Mouse (Mus musculus) activated CD4-positive, CD25-positive, alpha-beta regulatory T cell, adult 4 months (primary cell): ENCODE measurements around the gene Asb13. TPM values are rescaled to one million over a fixed set of nuclear protein-coding genes. Genes with fewer than 3 reads are reported as not detected.
A peak's percentile ranks its signal among the peaks of the same experiment; 100 is the strongest.

Experiments used
- ATAC-seq: one replicate; pipeline ENCODE4 v1.8.0; 2017
- polyA plus RNA-seq, 2 experiments: library from polyadenylated mRNA; unstranded; fragments of 100-300 nt; shearing (Covaris generic); gene quantifications; one replicate each; pipeline ENCODE4 v1.2.1; 2017

Gene Asb13
- polyA plus RNA-seq, 2 experiments from 2014 or later: 19.2 to 23.8 TPM

- ATAC-seq: peak; percentile 67
Measured at GRCm38 (mm10) chr13:3665308-3665723, 31.5 kb downstream of the Asb13 start.

DNA sequence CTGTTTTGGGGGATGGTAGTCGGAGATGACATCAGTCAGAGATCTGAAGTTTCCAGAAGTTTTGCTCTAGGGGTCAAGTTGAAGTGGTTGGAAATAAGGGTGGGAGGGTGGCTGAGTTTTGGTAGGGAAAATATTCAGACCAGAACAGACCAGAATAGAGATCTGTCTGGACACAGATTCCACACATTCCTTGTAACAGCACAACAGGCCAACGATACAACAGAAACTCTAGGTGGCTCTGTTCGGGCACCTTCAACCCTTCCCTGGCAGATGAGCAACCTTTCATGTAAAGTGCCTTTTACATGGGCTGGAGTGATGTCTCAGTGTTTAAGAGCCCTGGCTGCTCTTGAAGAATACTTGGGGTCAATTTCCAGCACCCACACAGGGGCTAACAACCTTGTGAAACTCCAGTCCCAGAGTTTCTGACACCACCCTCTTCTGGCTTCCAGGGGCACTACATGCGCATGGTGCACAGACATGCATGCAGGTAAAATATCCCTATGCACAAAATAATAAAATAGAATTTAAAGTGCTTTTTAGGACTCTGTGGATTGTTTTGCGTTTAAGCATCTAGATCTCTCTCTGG lies 33.5 kb downstream of the Asb13 start:
- ATAC-seq: no peak

DNA sequence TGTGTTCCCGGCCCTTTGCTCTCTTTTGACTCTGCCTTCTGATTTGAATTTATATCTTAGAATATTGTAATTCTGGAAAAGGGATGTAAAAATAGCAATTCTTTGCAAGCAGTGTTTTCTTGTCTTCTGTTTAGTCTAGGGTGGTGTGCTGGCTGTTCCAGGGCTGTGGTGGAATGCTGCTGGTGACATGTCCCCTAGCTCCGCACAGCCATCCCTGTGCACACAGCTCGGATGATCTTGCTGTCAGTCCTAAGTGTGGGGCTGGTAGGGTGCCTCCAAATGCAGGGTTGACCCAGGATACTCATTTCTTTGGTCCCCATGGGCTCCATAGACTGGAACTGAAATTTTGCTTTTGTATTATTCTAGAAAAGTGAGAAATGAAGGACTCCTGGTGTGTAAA lies 34.2 kb downstream of the Asb13 start:
- ATAC-seq: no peak

GRCm38 (mm10) chr13:3669611-3670010 lies 35.8 kb downstream of the Asb13 start:
- ATAC-seq: no peak

DNA sequence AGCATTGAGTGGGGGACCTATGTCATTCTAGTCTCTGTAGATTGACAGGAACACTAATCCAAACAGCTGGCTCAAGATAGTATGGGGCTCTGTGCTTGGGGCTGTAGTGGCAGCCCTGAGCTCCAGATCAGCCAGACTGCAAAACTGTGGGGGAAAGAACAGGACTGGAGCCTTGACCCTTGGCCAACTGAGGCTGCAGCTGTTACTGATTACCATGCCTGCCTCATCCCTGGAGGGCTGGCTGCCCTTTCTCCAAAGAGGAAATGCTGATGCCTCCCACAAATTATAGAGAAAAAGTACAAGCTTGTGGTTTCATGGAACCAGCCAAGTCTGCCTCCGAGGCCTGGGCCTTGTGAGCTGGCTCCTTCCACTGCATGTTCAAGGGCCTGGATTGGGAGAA lies 36.2 kb downstream of the Asb13 start:
- no peak for ATAC-seq

- no peak for ATAC-seq
Measured at GRCm38 (mm10) chr13:3673151-3673550, 39.3 kb downstream of the Asb13 start.

DNA sequence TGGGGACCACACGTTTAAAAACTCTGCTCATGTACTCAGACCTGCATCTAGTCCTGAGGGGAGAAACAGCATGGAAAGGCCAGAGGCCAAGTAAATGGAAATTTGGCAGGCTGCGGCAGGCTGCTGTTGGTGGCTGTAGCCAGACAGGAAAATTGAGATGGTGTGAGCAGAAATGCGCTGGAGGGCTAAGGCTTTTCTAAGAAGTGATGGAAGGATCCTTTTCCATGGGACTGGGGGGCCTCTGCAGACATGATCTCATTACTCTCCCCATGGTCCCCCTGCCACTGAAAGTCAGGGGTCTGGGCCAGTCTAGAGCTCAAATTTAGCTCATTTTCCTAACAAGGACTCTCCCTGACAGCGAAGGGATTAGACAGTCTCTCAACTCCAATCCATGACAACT lies 39.8 kb downstream of the Asb13 start:
- ATAC-seq: no peak

DNA sequence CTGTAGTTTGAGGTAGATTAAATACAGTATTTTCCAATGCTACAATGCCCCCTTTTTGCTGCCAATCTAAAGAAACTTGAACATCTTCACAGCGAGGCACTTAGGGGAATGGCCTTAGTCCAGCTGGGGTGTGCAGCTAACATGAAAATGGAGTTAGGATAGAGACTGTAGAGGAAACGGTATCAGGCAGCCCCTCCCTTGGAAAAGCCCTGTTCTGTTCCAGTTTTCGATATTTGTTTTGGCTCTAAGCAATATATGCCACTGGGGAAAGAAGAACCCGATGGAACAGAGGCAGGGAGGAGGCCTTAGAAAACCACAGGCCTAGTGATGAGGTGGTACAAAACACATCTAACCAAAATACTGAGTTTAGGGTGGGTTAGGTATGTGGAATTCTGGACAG lies 42.0 kb downstream of the Asb13 start:
- ATAC-seq: no peak

DNA sequence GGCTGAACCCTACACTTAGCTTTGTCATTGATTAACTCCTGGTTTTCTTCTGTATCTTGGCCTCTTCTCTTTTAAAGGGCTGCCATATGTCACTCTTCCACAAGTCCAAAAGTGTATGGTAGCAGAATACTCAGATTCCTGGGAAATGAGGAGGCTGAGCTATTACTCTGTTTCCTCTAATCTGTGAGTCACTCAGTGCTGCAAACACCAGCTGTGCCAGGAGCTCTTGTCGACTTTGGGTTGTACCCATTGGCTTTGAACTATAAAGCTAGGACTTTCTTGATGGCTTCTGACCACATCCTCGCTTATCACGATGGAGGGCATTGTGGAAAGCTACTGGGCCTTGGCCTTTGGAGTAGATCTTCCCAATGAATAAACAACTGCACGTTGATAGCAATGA lies 45.3 kb downstream of the Asb13 start:
- no peak for ATAC-seq

- no peak for ATAC-seq
Measured at GRCm38 (mm10) chr13:3686306-3686705, 52.5 kb downstream of the Asb13 start.

DNA sequence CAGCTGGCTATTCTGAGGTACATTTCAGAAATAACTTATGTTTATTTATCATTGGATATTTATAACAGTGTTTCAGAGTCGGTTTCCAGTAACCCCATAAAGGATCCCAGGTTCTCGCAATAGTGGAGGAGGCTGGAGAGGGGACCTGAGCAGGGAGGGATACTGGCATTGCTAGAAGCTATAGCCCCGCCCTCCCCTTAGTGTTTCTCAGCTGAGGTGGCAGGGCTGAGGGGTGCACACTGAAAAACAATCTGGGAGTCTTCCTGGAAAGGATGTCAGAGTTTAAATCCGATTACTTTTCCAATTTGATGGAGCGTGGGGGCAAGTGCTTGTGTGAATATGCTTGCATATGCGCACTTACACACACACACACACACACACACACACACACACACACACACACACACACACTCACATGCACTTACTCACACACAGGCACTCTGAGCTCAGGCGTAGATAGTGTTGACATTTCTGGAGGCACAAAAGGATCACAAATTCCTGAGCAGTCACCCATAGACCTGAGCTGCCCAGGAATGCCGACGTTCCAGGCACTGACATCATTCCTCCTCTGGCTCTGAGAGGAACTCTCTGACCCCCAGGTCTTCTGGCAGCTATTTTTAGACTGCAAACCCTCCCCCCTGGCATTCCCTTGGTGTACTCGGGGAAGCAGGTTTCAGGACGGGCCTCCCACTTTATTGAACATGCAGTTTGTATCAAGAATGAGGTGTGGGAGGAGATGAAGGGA lies 60.9 kb downstream of the Asb13 start:
- no peak for ATAC-seq

- no peak for ATAC-seq
Measured at GRCm38 (mm10) chr13:3696977-3697735, 63.3 kb downstream of the Asb13 start.

GRCm38 (mm10) chr13:3700752-3701151 lies 66.9 kb downstream of the Asb13 start:
- ATAC-seq: no peak

Other genes starting within 250 kb of the Asb13 start
- 100 to 1,000 TPM; 949 to 962 TPM for gene Gdi2, start 96.0 kb upstream of the Asb13 start, polyA plus RNA-seq
- 10 to 100 TPM; 18.6 to 19.2 TPM for gene Fam208b, start 22.9 kb upstream of the Asb13 start, polyA plus RNA-seq
- gene Calml3, start 170.3 kb downstream of the Asb13 start, polyA plus RNA-seq: not detected
- gene Calm4, start 203.7 kb downstream of the Asb13 start, polyA plus RNA-seq: not detected
- gene Calm5, start 220.1 kb downstream of the Asb13 start, polyA plus RNA-seq: not detected